Mouse (Mus musculus): ENCODE measurements around the gene Aig1. TPM values are rescaled to one million over a fixed set of nuclear protein-coding genes. Genes with fewer than 3 reads are reported as not detected.

Gene Aig1
- polyA plus RNA-seq, 1 experiment from 2014 or later, result 39.1 TPM

- peaks cover 10% of the 10 kb centered on the region; the same call in 1 of the 2 replicates for H3K4me1 ChIP-seq (ENCODE audit: control insufficient read depth, insufficient read depth, low read length)
- no peaks in the 10 kb centered on the region for H3K27me3 ChIP-seq (ENCODE audit: control insufficient read depth, insufficient read depth, low read length)
- H3K4me3 ChIP-seq (ENCODE audit: low read length), result no peak overlapping the region
- no peaks in the 10 kb centered on the region for H3K36me3 ChIP-seq (ENCODE audit: control insufficient read depth, insufficient read depth, low read length)
- no peak overlapping the region for H3K27ac ChIP-seq (ENCODE audit: low read depth, low read length)
- WGBS, result 53% methylated on average over 21 of the region's 21 CpGs
- H3K4me2 ChIP-seq (replicated peaks; ENCODE audit: low read depth, low read length), result no peak overlapping the region
- no peaks in the 10 kb centered on the region for H3K9me3 ChIP-seq (ENCODE audit: control insufficient read depth, low read length)
- H3K9ac ChIP-seq (ENCODE audit: low read depth, low read length), result no peak overlapping the region
- ATAC-seq (ENCODE audit: low FRiP score, low TSS enrichment), result peak; percentile 86
These were observed 30.9 kb downstream of the Aig1 start for GRCm38 (mm10) chr10:13837709-13838456.

GRCm38 (mm10) chr10:13836956-13837355 is 31.8 kb downstream of the Aig1 start:
- no peak overlapping the region for H3K9ac ChIP-seq (ENCODE audit: low read depth, low read length)
- peaks cover 10% of the 10 kb centered on the region; the same call in 1 of the 2 replicates for H3K4me1 ChIP-seq (ENCODE audit: control insufficient read depth, insufficient read depth, low read length)
- no peak overlapping the region for H3K4me3 ChIP-seq (ENCODE audit: low read length)
- H3K27me3 ChIP-seq (ENCODE audit: control insufficient read depth, insufficient read depth, low read length), result no peaks in the 10 kb centered on the region
- ATAC-seq (ENCODE audit: low FRiP score, low TSS enrichment), result no peak
- no peaks in the 10 kb centered on the region for H3K36me3 ChIP-seq (ENCODE audit: control insufficient read depth, insufficient read depth, low read length)
- no peak overlapping the region for H3K27ac ChIP-seq (ENCODE audit: low read depth, low read length)
- H3K4me2 ChIP-seq (replicated peaks; ENCODE audit: low read depth, low read length), result no peak overlapping the region
- no peaks in the 10 kb centered on the region for H3K9me3 ChIP-seq (ENCODE audit: control insufficient read depth, low read length)
- 86% methylated on average over 9 of the region's 9 CpGs for WGBS

GRCm38 (mm10) chr10:13835737-13836475 is 32.9 kb downstream of the Aig1 start:
- no peak for ATAC-seq (ENCODE audit: low FRiP score, low TSS enrichment)
- Histone ChIP-seq H3K9ac (ENCODE audit: low read depth, low read length) (no peak overlapping the region), H3K4me3 (ENCODE audit: low read length) (no peak overlapping the region), H3K27me3 (ENCODE audit: control insufficient read depth, insufficient read depth, low read length) (no peaks in the 10 kb centered on the region), H3K4me1 (ENCODE audit: control insufficient read depth, insufficient read depth, low read length) (peaks cover 10% of the 10 kb centered on the region; the same call in 1 of the 2 replicates), H3K36me3 (ENCODE audit: control insufficient read depth, insufficient read depth, low read length) (no peaks in the 10 kb centered on the region), H3K27ac (ENCODE audit: low read depth, low read length) (no peak overlapping the region), H3K9me3 (ENCODE audit: control insufficient read depth, low read length) (no peaks in the 10 kb centered on the region), H3K4me2 (replicated peaks; ENCODE audit: low read depth, low read length) (no peak overlapping the region)
- 88% methylated on average over 10 of the region's 10 CpGs for WGBS

- WGBS, result 53% methylated on average over 7 of the region's 7 CpGs
- H3K9ac ChIP-seq (ENCODE audit: low read depth, low read length), result no peak overlapping the region
These were observed 34.7 kb downstream of the Aig1 start for GRCm38 (mm10) chr10:13834056-13834455.

GRCm38 (mm10) chr10:13833066-13833566 is 35.7 kb downstream of the Aig1 start:
- Histone ChIP-seq H3K27ac (ENCODE audit: low read depth, low read length) (no peak overlapping the region), H3K9ac (ENCODE audit: low read depth, low read length) (no peak overlapping the region), H3K36me3 (ENCODE audit: control insufficient read depth, insufficient read depth, low read length) (no peaks in the 10 kb centered on the region; the same call in 1 of the 2 replicates), H3K27me3 (ENCODE audit: control insufficient read depth, insufficient read depth, low read length) (no peaks in the 10 kb centered on the region), H3K9me3 (ENCODE audit: control insufficient read depth, low read length) (no peaks in the 10 kb centered on the region), H3K4me2 (replicated peaks; ENCODE audit: low read depth, low read length) (no peak overlapping the region), H3K4me1 (ENCODE audit: control insufficient read depth, insufficient read depth, low read length) (peaks cover 8% of the 10 kb centered on the region; the same call in 1 of the 2 replicates), H3K4me3 (ENCODE audit: low read length) (no peak overlapping the region)
- 87% methylated on average over 12 of the region's 12 CpGs for WGBS
- ATAC-seq (ENCODE audit: low FRiP score, low TSS enrichment), result no peak

More at GRCm38 (mm10) chr10:13834056-13834455, 34.7 kb downstream of the Aig1 start:
- H3K36me3 ChIP-seq (ENCODE audit: control insufficient read depth, insufficient read depth, low read length), result no peaks in the 10 kb centered on the region
- no peaks in the 10 kb centered on the region for H3K27me3 ChIP-seq (ENCODE audit: control insufficient read depth, insufficient read depth, low read length)
- H3K4me3 ChIP-seq (ENCODE audit: low read length), result no peak overlapping the region
- no peak overlapping the region for H3K4me2 ChIP-seq (replicated peaks; ENCODE audit: low read depth, low read length)
- ATAC-seq (ENCODE audit: low FRiP score, low TSS enrichment), result no peak
- H3K27ac ChIP-seq (ENCODE audit: low read depth, low read length), result no peak overlapping the region
- H3K9me3 ChIP-seq (ENCODE audit: control insufficient read depth, low read length), result no peaks in the 10 kb centered on the region
- H3K4me1 ChIP-seq (ENCODE audit: control insufficient read depth, insufficient read depth, low read length), result peaks cover 10% of the 10 kb centered on the region; the same call in 1 of the 2 replicates

DNA sequence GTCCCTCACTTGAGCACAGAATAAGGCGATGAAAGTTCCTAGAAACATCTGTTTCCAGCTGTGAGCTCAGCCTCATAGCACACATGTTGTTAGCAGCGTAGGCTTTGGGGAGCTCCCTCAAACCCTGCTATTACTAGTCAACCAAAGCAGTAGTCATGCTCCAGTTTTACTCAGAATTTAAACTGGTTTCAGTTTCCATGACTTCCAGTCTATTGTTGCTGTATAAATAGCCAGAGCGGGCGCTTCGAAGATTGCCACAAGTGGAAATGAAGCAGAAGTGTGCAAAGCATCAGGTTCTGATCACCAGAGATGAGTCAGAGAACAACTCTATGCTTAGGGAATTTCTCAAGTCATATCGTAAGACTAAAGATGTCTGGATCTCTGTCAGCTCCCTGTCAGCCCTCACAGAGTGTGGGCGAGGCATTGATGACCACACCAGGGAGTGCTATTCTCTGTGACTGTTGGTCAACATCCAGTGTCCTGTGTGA is 36.2 kb downstream of the Aig1 start:
- no peak overlapping the region for H3K9ac ChIP-seq (ENCODE audit: low read depth, low read length)
- H3K4me3 ChIP-seq (ENCODE audit: low read length), result no peak overlapping the region
- 0 out of 2 replicates have a peak, but pooled peaks cover 3% of the 10 kb centered on the region for H3K4me1 ChIP-seq (ENCODE audit: control insufficient read depth, insufficient read depth, low read length)
- H3K9me3 ChIP-seq (ENCODE audit: control insufficient read depth, low read length), result no peaks in the 10 kb centered on the region
- 91% methylated on average over 7 of the region's 7 CpGs for WGBS
- ATAC-seq (ENCODE audit: low FRiP score, low TSS enrichment), result no peak
- H3K4me2 ChIP-seq (replicated peaks; ENCODE audit: low read depth, low read length), result no peak overlapping the region
- no peaks in the 10 kb centered on the region for H3K27me3 ChIP-seq (ENCODE audit: control insufficient read depth, insufficient read depth, low read length)
- H3K27ac ChIP-seq (ENCODE audit: low read depth, low read length), result no peak overlapping the region
- no peaks in the 10 kb centered on the region; the same call in 1 of the 2 replicates for H3K36me3 ChIP-seq (ENCODE audit: control insufficient read depth, insufficient read depth, low read length)

DNA sequence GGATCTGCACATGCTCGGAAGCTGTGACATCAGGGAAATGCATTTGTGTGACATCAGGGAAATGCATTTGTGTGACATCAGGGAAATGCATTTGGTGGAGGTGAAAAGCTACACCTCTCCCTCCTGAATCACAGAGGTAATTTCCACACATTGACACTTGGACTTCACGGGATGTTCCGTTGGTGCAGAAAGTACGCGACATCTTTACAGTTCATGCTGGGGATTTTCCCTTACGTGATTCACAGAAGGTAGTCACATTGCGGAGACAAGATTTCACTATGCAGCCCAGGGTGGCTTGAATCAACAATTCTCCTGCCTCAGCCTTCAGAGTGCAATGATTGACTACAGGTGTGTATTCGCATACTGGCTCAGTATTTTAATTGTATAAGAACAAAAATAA is 41.6 kb downstream of the Aig1 start:
- Histone ChIP-seq H3K36me3 (ENCODE audit: control insufficient read depth, insufficient read depth, low read length) (no peaks in the 10 kb centered on the region; the same call in 1 of the 2 replicates), H3K4me1 (ENCODE audit: control insufficient read depth, insufficient read depth, low read length) (no peaks in the 10 kb centered on the region), H3K9me3 (ENCODE audit: control insufficient read depth, low read length) (no peaks in the 10 kb centered on the region), H3K4me3 (ENCODE audit: low read length) (no peak overlapping the region), H3K27me3 (ENCODE audit: control insufficient read depth, insufficient read depth, low read length) (no peaks in the 10 kb centered on the region), H3K27ac (ENCODE audit: low read depth, low read length) (no peak overlapping the region), H3K9ac (ENCODE audit: low read depth, low read length) (no peak overlapping the region), H3K4me2 (replicated peaks; ENCODE audit: low read depth, low read length) (no peak overlapping the region)
- 93% methylated on average over 8 of the region's 8 CpGs for WGBS
- ATAC-seq (ENCODE audit: low FRiP score, low TSS enrichment), result no peak

- no peaks in the 10 kb centered on the region for H3K36me3 ChIP-seq (ENCODE audit: control insufficient read depth, insufficient read depth, low read length)
- H3K27ac ChIP-seq (ENCODE audit: low read depth, low read length), result no peak overlapping the region
- no peak for ATAC-seq (ENCODE audit: low FRiP score, low TSS enrichment)
- WGBS, result 97% methylated on average over 5 of the region's 5 CpGs
- H3K9me3 ChIP-seq (ENCODE audit: control insufficient read depth, low read length), result no peaks in the 10 kb centered on the region
- H3K4me1 ChIP-seq (ENCODE audit: control insufficient read depth, insufficient read depth, low read length), result no peaks in the 10 kb centered on the region
- no peak overlapping the region for H3K4me2 ChIP-seq (replicated peaks; ENCODE audit: low read depth, low read length)
- H3K4me3 ChIP-seq (ENCODE audit: low read length), result no peak overlapping the region
- no peak overlapping the region for H3K9ac ChIP-seq (ENCODE audit: low read depth, low read length)
- H3K27me3 ChIP-seq (ENCODE audit: control insufficient read depth, insufficient read depth, low read length), result no peaks in the 10 kb centered on the region
These were observed 55.2 kb downstream of the Aig1 start for GRCm38 (mm10) chr10:13813591-13813990.
